Mouse (Mus musculus): ENCODE measurements around the gene Gm11487.
"Not testable (repeated sequence)": the region's sequence is repeated elsewhere in the genome, so short reads cannot be mapped to it uniquely, and the experiment has no call there.

Gm11487 gene

GRCm38 (mm10) chr4:73404972-73405371 lies at the start of gene Gm11487:
Gm11487 (minus strand) TSS chr4:73405072.
- DNase-seq, result not testable (repeated sequence)

DNA sequence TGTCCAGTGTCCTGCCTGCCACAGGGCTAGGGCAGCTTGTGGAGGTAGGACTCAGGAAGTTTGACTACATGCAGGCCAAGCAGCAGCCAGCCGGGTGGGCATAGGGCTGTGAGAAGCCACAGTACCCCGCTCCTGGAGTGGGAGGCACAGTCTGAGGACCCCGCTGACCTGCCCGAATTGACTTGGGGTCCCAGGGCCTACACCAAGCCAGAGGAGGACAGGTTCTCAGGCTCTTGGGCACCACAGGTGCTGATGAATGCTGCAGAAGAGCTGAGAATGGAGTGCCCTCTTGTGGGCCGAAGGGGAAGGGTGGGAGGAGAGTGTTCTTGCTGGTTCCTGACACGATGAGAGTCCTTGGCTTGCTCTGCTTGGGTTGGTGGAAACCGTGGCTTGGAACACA lies 39.8 kb upstream of the Gm11487 start:
- no peak for DNase-seq

- DNase-seq, result no peak
Observed at GRCm38 (mm10) chr4:73442568-73442967, 37.7 kb upstream of the Gm11487 start.

DNA sequence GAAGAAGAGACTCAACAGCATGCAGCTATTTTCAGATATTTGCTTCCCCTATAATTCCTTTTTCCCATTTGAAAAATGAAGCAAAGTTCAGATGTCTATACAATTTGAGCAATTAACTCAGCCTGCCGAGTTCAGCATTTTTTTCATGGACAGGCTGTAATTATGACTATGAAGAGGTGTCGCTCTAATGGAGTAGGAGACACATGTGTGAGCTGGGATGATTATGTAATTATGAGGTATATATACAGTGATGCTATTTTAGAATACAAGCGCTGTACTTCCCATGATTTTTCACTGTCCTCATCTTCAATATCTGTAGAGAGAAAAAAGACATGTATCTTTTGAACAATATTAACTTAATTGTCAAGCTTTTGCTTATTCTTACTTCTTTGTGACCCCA lies 21.0 kb upstream of the Gm11487 start:
- no peak for DNase-seq

GRCm38 (mm10) chr4:73423049-73423448 lies 18.2 kb upstream of the Gm11487 start:
- DNase-seq, result no peak

DNA sequence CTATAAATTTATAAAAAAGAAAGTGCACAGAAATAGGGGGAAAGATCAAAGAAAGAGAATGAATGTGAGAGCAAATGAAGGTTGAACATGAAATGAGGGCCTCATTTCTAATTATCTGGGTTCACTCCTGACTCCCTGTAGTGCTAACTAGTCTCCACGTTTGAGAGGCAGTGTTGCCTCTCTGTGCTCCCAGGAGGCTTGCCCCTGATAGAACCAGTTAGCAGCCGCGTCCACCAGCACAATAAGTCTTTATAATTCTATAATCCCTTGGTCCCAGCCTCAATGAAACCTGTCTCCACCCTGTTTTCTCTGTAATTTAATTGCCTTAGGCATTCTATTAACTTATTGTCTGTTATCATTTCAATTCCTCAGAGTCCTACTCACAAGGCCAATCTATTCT lies 38.3 kb downstream of the Gm11487 start:
- DNase-seq, result no peak

Data from right cerebral cortex, postnatal 4 days (tissue).